Mouse (Mus musculus): ENCODE measurements at regions not wholly inside any gene's neighbourhood (a gene's known extent, or its start where the extent isn't known, plus 50 kb on each side); places are given as distances from the start of the nearest gene placed in this dataset.

DNA sequence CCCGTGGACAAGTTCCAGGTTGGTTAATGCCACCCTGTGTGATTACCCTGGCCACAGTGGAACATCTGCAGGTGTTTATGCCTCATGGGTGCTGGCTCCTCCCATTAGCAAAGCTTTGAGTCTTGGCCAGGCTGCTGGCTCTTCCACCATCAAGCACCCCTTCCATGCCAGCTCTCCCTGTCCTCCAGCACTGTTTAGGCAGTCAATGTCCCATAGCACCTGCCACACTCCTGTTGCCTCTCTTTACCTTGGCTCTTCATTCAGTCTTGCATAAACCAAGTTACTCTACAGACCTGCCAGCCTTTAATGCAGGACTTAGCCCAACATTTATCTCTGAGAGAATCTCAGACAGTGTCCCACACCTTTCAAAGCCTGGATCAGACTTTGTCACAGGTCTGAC is 614.2 kb upstream of the Id2 start:
- H3K27ac ChIP-seq, result no peak overlapping the region
- H3K4me2 ChIP-seq, result no peak overlapping the region
- H3K27me3 ChIP-seq (replicated peaks), result no peaks in the 10 kb centered on the region
- no peak overlapping the region for H3K9ac ChIP-seq
- H3K4me3 ChIP-seq (replicated peaks), result no peak overlapping the region
- no peaks in the 10 kb centered on the region for H3K36me3 ChIP-seq
- H3K4me1 ChIP-seq, result no peaks in the 10 kb centered on the region
- H3K9me3 ChIP-seq, result no peaks in the 10 kb centered on the region
- no peak for ATAC-seq (ENCODE audit: insufficient read depth, low FRiP score, low read depth)
- WGBS, result 85% methylated on average over 1 of the region's 1 CpGs

DNA sequence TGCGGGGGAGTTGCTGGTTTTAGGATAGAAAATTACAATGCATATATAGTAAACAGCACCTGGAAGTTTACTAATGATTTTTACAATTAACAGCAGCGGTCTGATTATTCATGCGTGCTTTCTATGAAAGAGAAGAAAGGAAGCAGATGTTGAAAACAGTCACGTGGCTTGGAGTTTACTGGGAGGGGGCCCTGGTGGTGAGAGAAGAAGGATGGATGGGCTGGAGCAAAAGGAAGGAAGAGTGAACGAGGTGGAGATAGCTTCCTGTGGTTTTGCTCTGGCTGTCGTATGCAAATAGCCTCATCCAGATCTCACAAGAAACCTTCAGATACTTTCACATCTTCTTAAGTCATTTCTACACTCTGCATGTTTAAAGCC is 606.1 kb upstream of the Id2 start:
- 21% methylated on average over 6 of the region's 6 CpGs for WGBS

DNA sequence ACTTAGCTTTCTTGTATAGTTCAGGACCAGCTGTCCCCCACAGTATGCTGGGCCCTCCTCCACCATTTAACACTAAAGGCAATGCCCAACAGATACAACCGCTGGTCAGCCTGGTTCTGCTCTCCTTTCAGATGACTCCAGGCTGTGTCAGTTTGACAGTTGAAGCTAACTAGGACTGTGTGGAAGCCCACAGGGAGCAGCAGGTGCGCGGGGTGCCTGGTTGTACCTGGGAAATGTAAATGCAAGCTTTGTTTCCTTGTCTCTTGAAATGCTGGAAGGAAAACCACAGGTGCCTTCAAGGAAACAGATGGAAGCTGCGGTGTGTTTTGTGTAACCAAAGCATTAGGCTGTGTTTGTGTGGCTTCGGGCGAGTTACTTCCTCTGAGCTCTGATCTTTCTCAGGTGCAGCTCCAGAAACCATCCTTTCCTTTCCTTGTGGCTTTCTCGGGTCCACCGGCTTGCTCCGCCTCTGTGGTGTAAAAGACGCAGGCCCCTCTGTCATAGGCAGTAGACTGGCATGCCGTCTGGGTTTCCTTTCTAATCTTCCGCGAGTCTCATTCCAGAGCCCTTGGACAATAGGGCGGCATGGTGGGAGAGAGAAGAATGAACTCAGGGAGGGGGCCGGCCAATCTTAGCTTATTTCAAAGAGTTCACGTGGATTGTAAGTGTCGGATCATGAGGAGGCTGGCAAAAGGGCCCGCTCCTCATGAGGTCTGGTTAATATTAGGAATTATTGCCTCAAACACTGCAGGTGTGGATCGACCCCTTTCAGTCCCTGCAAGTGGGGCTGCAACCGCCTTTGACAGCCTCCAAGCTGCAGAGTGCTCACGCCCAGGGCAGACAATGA is 605.5 kb upstream of the Id2 start:
- Histone ChIP-seq H3K27me3 (replicated peaks) (no peaks in the 10 kb centered on the region), H3K4me2 (peak overlapping the region; percentile 41), H3K9me3 (no peaks in the 10 kb centered on the region), H3K36me3 (no peaks in the 10 kb centered on the region), H3K4me1 (no peaks in the 10 kb centered on the region), H3K4me3 (replicated peaks) (peak overlapping the region; percentile 9; the same call in 1 of the 2 replicates), H3K9ac (no peak overlapping the region), H3K27ac (no peak overlapping the region)
- no peak for ATAC-seq (ENCODE audit: insufficient read depth, low FRiP score, low read depth)
- 20% methylated on average over 21 of the region's 21 CpGs for WGBS

More for the DNA sequence above, 606.1 kb upstream of the Id2 start:
- peak overlapping the region; percentile 41 for H3K4me2 ChIP-seq
- H3K9ac ChIP-seq, result no peak overlapping the region
- H3K4me1 ChIP-seq, result no peaks in the 10 kb centered on the region
- H3K4me3 ChIP-seq (replicated peaks), result no peak overlapping the region; the same call in 1 of the 2 replicates
- H3K36me3 ChIP-seq, result no peaks in the 10 kb centered on the region
- H3K27ac ChIP-seq, result no peak overlapping the region
- no peaks in the 10 kb centered on the region for H3K9me3 ChIP-seq
- ATAC-seq (ENCODE audit: insufficient read depth, low FRiP score, low read depth), result no peak
- no peaks in the 10 kb centered on the region for H3K27me3 ChIP-seq (replicated peaks)

GRCm38 (mm10) chr12:25687063-25687462 is 590.1 kb upstream of the Id2 start:
- Histone ChIP-seq H3K27me3 (replicated peaks) (no peaks in the 10 kb centered on the region), H3K27ac (no peak overlapping the region), H3K36me3 (no peaks in the 10 kb centered on the region), H3K9ac (no peak overlapping the region), H3K4me1 (no peaks in the 10 kb centered on the region), H3K9me3 (no peaks in the 10 kb centered on the region), H3K4me2 (no peak overlapping the region), H3K4me3 (replicated peaks) (no peak overlapping the region)
- no peak for ATAC-seq (ENCODE audit: insufficient read depth, low FRiP score, low read depth)

DNA sequence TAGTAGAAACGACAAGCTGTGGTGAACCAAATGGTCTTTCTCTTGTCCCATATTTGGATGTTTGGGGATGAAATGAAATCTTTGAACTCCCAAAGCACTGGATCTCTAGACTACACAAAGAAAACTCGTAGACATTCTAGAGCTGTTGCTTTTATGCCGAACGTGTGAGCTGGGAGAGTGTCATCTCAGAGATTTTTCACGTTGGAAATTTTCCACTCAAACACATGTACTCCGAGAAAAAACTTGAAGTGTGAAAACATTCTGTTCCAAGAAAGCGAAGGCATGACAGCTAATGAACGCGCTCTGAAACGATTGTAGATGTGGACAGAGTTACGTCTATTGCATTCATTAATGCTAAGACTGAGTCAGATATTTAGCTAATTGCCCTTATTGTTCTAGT is 579.7 kb upstream of the Id2 start:
- Histone ChIP-seq H3K36me3 (no peaks in the 10 kb centered on the region), H3K27me3 (replicated peaks) (no peaks in the 10 kb centered on the region), H3K4me1 (no peaks in the 10 kb centered on the region), H3K27ac (no peak overlapping the region), H3K9ac (no peak overlapping the region), H3K4me2 (no peak overlapping the region), H3K4me3 (replicated peaks) (no peak overlapping the region), H3K9me3 (no peaks in the 10 kb centered on the region)
- WGBS, result 80% methylated on average over 11 of the region's 11 CpGs
- ATAC-seq (ENCODE audit: insufficient read depth, low FRiP score, low read depth), result no peak

- no peak for ATAC-seq (ENCODE audit: insufficient read depth, low FRiP score, low read depth)
- Histone ChIP-seq H3K9me3 (no peaks in the 10 kb centered on the region), H3K4me3 (replicated peaks) (no peak overlapping the region), H3K36me3 (no peaks in the 10 kb centered on the region), H3K4me2 (no peak overlapping the region), H3K9ac (no peak overlapping the region), H3K27ac (no peak overlapping the region), H3K4me1 (no peaks in the 10 kb centered on the region), H3K27me3 (replicated peaks) (no peaks in the 10 kb centered on the region)
- WGBS, result 66% methylated on average over 11 of the region's 11 CpGs
Observed at GRCm38 (mm10) chr12:25668336-25668735, 571.4 kb upstream of the Id2 start.

GRCm38 (mm10) chr12:25654456-25654855 is 557.5 kb upstream of the Id2 start:
- 88% methylated on average over 5 of the region's 5 CpGs for WGBS
- no peak overlapping the region for H3K27ac ChIP-seq
- no peaks in the 10 kb centered on the region for H3K4me1 ChIP-seq
- no peaks in the 10 kb centered on the region for H3K9me3 ChIP-seq
- H3K36me3 ChIP-seq, result no peaks in the 10 kb centered on the region
- no peak for ATAC-seq (ENCODE audit: insufficient read depth, low FRiP score, low read depth)
- H3K4me3 ChIP-seq (replicated peaks), result no peak overlapping the region
- no peak overlapping the region for H3K4me2 ChIP-seq
- H3K27me3 ChIP-seq (replicated peaks), result no peaks in the 10 kb centered on the region
- no peak overlapping the region for H3K9ac ChIP-seq

- no peaks in the 10 kb centered on the region for H3K4me1 ChIP-seq
- H3K9ac ChIP-seq, result no peak overlapping the region
- ATAC-seq (ENCODE audit: insufficient read depth, low FRiP score, low read depth), result no peak
- H3K9me3 ChIP-seq, result no peaks in the 10 kb centered on the region
- no peaks in the 10 kb centered on the region for H3K27me3 ChIP-seq (replicated peaks)
- no peak overlapping the region for H3K4me2 ChIP-seq
- no peak overlapping the region for H3K27ac ChIP-seq
- WGBS, result 52% methylated on average over 3 of the region's 3 CpGs
- no peaks in the 10 kb centered on the region for H3K36me3 ChIP-seq
- no peak overlapping the region for H3K4me3 ChIP-seq (replicated peaks)
Observed at GRCm38 (mm10) chr12:25650237-25650636, 553.3 kb upstream of the Id2 start.

DNA sequence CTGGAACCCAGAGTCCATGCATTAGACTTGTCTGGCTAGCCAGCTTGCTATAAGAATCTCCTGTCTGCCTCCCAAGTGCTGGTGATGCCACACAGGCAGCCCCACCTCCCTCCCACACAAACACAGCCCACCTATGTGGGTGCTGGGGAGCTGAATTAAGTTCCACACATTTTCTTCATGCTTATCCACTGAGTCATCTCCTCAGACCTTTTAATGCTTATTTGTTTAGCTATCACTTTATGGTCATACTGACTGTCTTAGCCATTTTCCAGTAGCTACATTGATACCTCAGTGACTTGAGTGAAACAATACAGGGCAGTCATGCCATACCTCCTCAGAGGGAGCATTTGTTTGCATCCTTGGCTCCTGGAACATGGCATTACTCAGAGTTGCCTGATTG is 531.1 kb upstream of the Id2 start:
- H3K9ac ChIP-seq, result no peak overlapping the region
- no peak overlapping the region for H3K4me3 ChIP-seq (replicated peaks)
- no peak overlapping the region for H3K4me2 ChIP-seq
- no peaks in the 10 kb centered on the region for H3K36me3 ChIP-seq
- ATAC-seq (ENCODE audit: insufficient read depth, low FRiP score, low read depth), result no peak
- H3K4me1 ChIP-seq, result no peaks in the 10 kb centered on the region
- H3K9me3 ChIP-seq, result no peaks in the 10 kb centered on the region
- H3K27ac ChIP-seq, result no peak overlapping the region
- H3K27me3 ChIP-seq (replicated peaks), result no peaks in the 10 kb centered on the region

DNA sequence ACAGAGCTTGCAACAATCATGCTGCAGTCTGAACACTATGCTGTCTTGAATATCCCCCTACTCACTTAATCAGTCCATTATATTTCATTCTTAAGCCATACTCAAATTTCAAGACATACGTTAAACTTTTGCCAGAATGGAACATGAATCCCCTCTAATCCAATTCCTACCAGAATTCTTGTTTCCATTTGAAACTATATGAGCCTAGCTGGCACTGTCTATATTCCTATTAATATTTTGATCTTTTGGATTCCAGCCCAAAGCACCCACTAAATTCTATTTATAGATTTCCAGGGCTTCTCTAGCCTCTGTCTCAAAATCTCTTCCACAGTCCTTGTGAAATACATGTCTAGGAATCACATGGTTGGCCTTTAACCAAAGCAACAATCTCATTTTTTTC is 528.9 kb upstream of the Id2 start:
- WGBS, result 69% methylated on average over 1 of the region's 1 CpGs
- H3K27ac ChIP-seq, result no peak overlapping the region
- no peak overlapping the region for H3K4me2 ChIP-seq
- no peak overlapping the region for H3K9ac ChIP-seq
- H3K9me3 ChIP-seq, result no peaks in the 10 kb centered on the region
- H3K27me3 ChIP-seq (replicated peaks), result no peaks in the 10 kb centered on the region
- H3K36me3 ChIP-seq, result no peaks in the 10 kb centered on the region
- H3K4me1 ChIP-seq, result no peaks in the 10 kb centered on the region
- no peak overlapping the region for H3K4me3 ChIP-seq (replicated peaks)
- no peak for ATAC-seq (ENCODE audit: insufficient read depth, low FRiP score, low read depth)

DNA sequence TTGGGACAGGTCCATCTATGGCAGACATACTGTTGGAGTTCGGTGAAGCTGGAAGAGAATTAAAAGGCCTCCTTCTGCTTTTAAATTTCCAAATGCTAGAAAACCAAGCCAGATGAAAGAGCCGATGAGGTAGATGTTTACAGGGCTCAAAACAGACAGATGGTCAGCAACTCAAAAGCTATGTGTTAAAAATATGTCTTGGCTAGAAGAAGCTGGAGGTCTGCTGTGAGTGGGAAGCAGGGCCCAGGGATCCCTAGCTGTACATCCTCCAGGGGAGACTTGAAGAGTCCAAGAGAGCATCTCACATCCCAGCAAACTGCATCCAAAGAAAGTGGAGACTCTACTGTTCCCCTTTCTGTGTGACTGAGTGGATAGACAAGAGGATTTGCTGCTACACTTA is 526.5 kb upstream of the Id2 start:
- no peak overlapping the region for H3K9ac ChIP-seq
- WGBS, result 75% methylated on average over 2 of the region's 2 CpGs
- H3K27me3 ChIP-seq (replicated peaks), result no peaks in the 10 kb centered on the region
- no peaks in the 10 kb centered on the region for H3K36me3 ChIP-seq
- no peaks in the 10 kb centered on the region for H3K4me1 ChIP-seq
- no peak overlapping the region for H3K4me2 ChIP-seq
- no peaks in the 10 kb centered on the region for H3K9me3 ChIP-seq
- ATAC-seq (ENCODE audit: insufficient read depth, low FRiP score, low read depth), result no peak
- no peak overlapping the region for H3K27ac ChIP-seq
- H3K4me3 ChIP-seq (replicated peaks), result no peak overlapping the region

DNA sequence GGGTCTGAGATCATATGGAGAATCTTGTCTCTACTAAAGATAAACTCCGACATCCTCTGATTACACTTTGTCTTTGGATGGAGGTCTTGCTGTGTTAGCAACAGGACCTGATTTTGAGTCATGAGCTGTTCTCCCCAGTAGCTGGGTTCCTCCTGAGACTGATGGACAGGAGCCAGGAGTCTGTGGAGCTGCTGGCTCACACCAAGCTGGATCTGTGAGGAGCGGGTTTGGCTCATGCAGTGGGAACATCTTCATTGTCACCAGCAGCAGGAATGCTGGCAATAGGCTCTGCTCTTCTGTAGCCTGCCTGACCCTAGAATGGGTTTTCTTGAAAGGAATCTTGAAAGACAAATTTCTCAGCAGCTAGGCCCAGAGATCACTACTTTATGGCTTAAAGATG is 524.2 kb upstream of the Id2 start:
- Histone ChIP-seq H3K27me3 (replicated peaks) (no peaks in the 10 kb centered on the region), H3K4me3 (replicated peaks) (no peak overlapping the region), H3K27ac (no peak overlapping the region), H3K9me3 (no peaks in the 10 kb centered on the region), H3K4me1 (no peaks in the 10 kb centered on the region), H3K4me2 (no peak overlapping the region), H3K36me3 (no peaks in the 10 kb centered on the region), H3K9ac (no peak overlapping the region)
- ATAC-seq (ENCODE audit: insufficient read depth, low FRiP score, low read depth), result no peak
- WGBS, result 95% methylated on average over 2 of the region's 2 CpGs

DNA sequence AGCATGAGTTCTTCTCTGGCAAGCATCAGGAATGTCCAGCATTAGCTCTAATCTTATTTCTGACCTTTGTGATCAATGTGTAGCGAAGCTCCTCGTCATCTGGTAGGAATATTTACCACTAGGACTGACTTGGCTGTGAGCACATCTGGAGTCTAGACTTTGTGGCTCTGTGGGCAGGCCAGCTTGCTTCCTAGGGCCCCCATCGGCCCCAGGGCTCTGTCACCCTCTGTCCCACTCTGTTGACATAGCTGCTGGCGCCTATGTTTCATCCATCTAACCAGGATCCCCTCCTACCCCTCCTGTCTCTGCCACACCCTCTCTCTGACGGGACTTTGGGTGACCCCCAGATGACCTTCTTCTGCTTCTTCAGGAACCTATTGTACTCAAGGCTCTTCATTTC is 520.6 kb upstream of the Id2 start:
- no peak for ATAC-seq (ENCODE audit: insufficient read depth, low FRiP score, low read depth)
- no peaks in the 10 kb centered on the region for H3K4me1 ChIP-seq
- H3K36me3 ChIP-seq, result no peaks in the 10 kb centered on the region
- H3K9ac ChIP-seq, result no peak overlapping the region
- H3K9me3 ChIP-seq, result no peaks in the 10 kb centered on the region
- H3K4me3 ChIP-seq (replicated peaks), result no peak overlapping the region
- H3K4me2 ChIP-seq, result no peak overlapping the region
- 32% methylated on average over 5 of the region's 5 CpGs for WGBS
- no peak overlapping the region for H3K27ac ChIP-seq
- H3K27me3 ChIP-seq (replicated peaks), result no peaks in the 10 kb centered on the region
